Mouse (Mus musculus): ENCODE data around the gene Srsf3.

DNA sequence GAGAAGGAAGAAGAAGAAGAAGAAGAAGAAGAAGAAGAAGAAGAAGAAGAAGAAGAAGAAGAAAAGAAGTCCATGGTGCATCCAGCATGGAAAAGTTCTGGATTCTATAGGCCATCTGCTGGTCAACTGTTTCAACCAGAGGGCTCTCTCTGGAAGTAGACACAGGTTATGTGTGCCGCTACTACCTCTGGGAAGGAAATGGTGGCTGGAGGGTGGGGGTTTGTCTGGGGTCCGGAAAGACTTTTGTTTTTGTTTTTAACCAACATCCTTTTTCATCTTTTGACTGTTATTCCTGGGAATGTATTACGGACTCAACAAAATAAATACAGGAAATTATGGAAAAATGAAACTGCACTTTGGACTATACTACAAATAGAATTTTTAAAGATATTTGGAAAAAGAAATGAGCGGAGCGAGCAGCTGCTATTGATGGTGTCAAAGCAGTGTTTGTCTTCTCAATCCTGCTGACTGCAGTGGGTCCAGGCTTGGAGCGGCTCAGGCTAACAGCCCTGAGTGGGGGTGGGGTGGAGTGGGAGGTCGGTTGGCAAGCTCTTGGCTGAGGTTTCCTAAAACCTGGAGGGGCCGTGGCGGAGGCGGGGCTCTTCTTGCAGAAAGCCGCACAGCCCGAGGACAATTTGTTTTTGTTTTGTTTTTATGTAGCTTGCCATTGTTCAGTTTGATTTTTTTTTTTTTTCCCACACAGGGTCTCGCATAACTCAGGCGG is 45.5 kb downstream of the Srsf3 start:
- TF ChIP-seq CTCF (IDR thresholded peaks at IDR 0.05; ENCODE audit: control insufficient read depth, insufficient read depth, low read length): no peak
- TF ChIP-seq POLR2A (IDR thresholded peaks at IDR 0.05; ENCODE audit: borderline replicate concordance, control insufficient read depth, low read depth, low read length): no peak

Data from bone marrow, adult 2 months (tissue).